Mouse (Mus musculus): ENCODE measurements around the gene Snx4. TPM values are rescaled to one million over a fixed set of nuclear protein-coding genes. Genes with fewer than 3 reads are reported as not detected.

Gene Snx4
- total and polyA plus RNA-seq, 2 experiments from 2014 or later = 68.5 to 73.0 TPM

GRCm38 (mm10) chr16:33317646-33318045 lies 66.4 kb downstream of the Snx4 start:
- no peak for DNase-seq (ENCODE audit: low spot score)
- 67% methylated on average over 3 of the region's 3 CpGs for WGBS
- 0 out of 2 replicates have a peak, but pooled peaks have one; percentile 1 for TF ChIP-seq CTCF (IDR thresholded peaks at IDR 0.05; ENCODE audit: low read depth)
- TF ChIP-seq EP300 (IDR thresholded peaks at IDR 0.05; ENCODE audit: low read depth) = no peak
- H3K36me3 ChIP-seq (replicated peaks; ENCODE audit: control insufficient read depth, insufficient read depth, low read length) = no peaks in the 10 kb centered on the region
- H3K4me3 ChIP-seq (ENCODE audit: low read depth, low read length) = no peak overlapping the region
- H3K27me3 ChIP-seq (ENCODE audit: control insufficient read depth, insufficient read depth, low read length) = no peaks in the 10 kb centered on the region
- ATAC-seq (ENCODE audit: insufficient read depth, low read depth) = no peak
- H3K4me2 ChIP-seq (ENCODE audit: low read depth, low read length) = no peak overlapping the region
- H3K4me1 ChIP-seq (ENCODE audit: control insufficient read depth, insufficient read depth) = no peaks in the 10 kb centered on the region
- no peak overlapping the region for H3K9ac ChIP-seq (replicated peaks; ENCODE audit: low read depth, low read length)
- H3K9me3 ChIP-seq (replicated peaks; ENCODE audit: control insufficient read depth, low read length) = no peaks in the 10 kb centered on the region
- H3K27ac ChIP-seq (ENCODE audit: low read depth) = no peak overlapping the region

GRCm38 (mm10) chr16:33318059-33318458 lies 66.8 kb downstream of the Snx4 start:
- Histone ChIP-seq H3K4me3 (ENCODE audit: low read depth, low read length) (no peak overlapping the region), H3K36me3 (replicated peaks; ENCODE audit: control insufficient read depth, insufficient read depth, low read length) (no peaks in the 10 kb centered on the region), H3K27me3 (ENCODE audit: control insufficient read depth, insufficient read depth, low read length) (no peaks in the 10 kb centered on the region), H3K4me1 (ENCODE audit: control insufficient read depth, insufficient read depth) (no peaks in the 10 kb centered on the region), H3K27ac (ENCODE audit: low read depth) (no peak overlapping the region), H3K9ac (replicated peaks; ENCODE audit: low read depth, low read length) (no peak overlapping the region), H3K4me2 (ENCODE audit: low read depth, low read length) (no peak overlapping the region), H3K9me3 (replicated peaks; ENCODE audit: control insufficient read depth, low read length) (no peaks in the 10 kb centered on the region)
- WGBS = 90% methylated on average over 7 of the region's 7 CpGs
- TF ChIP-seq CTCF (IDR thresholded peaks at IDR 0.05; ENCODE audit: low read depth) = no peak
- no peak for TF ChIP-seq EP300 (IDR thresholded peaks at IDR 0.05; ENCODE audit: low read depth)
- DNase-seq (ENCODE audit: low spot score) (no peak), ATAC-seq (ENCODE audit: insufficient read depth, low read depth) (no peak)

GRCm38 (mm10) chr16:33325704-33326455 lies 74.6 kb downstream of the Snx4 start:
- no peak overlapping the region for H3K27ac ChIP-seq (ENCODE audit: low read depth)
- no peak for TF ChIP-seq EP300 (IDR thresholded peaks at IDR 0.05; ENCODE audit: low read depth)
- TF ChIP-seq CTCF (IDR thresholded peaks at IDR 0.05; ENCODE audit: low read depth) = no peak
- no peak overlapping the region for H3K4me2 ChIP-seq (ENCODE audit: low read depth, low read length)
- H3K9ac ChIP-seq (replicated peaks; ENCODE audit: low read depth, low read length) = no peak overlapping the region
- ATAC-seq (ENCODE audit: insufficient read depth, low read depth) (no peak), DNase-seq (ENCODE audit: low spot score) (no peak)
- no peaks in the 10 kb centered on the region for H3K36me3 ChIP-seq (replicated peaks; ENCODE audit: control insufficient read depth, insufficient read depth, low read length)
- no peak overlapping the region for H3K4me3 ChIP-seq (ENCODE audit: low read depth, low read length)
- no peaks in the 10 kb centered on the region for H3K4me1 ChIP-seq (ENCODE audit: control insufficient read depth, insufficient read depth)
- WGBS = 50% methylated on average over 12 of the region's 12 CpGs
- no peaks in the 10 kb centered on the region for H3K27me3 ChIP-seq (ENCODE audit: control insufficient read depth, insufficient read depth, low read length)
- no peaks in the 10 kb centered on the region for H3K9me3 ChIP-seq (replicated peaks; ENCODE audit: control insufficient read depth, low read length)

- no peaks in the 10 kb centered on the region for H3K9me3 ChIP-seq (replicated peaks; ENCODE audit: control insufficient read depth, low read length)
- no peak for DNase-seq (ENCODE audit: low spot score)
- H3K4me3 ChIP-seq (ENCODE audit: low read depth, low read length) = no peak overlapping the region
- ATAC-seq (ENCODE audit: insufficient read depth, low read depth) = no peak
- H3K27ac ChIP-seq (ENCODE audit: low read depth) = no peak overlapping the region
- WGBS = 62% methylated on average over 9 of the region's 9 CpGs
- H3K4me2 ChIP-seq (ENCODE audit: low read depth, low read length) = no peak overlapping the region
- TF ChIP-seq EP300 (IDR thresholded peaks at IDR 0.05; ENCODE audit: low read depth) (no peak), CTCF (IDR thresholded peaks at IDR 0.05; ENCODE audit: low read depth) (no peak)
- H3K4me1 ChIP-seq (ENCODE audit: control insufficient read depth, insufficient read depth) = no peaks in the 10 kb centered on the region
- no peaks in the 10 kb centered on the region for H3K36me3 ChIP-seq (replicated peaks; ENCODE audit: control insufficient read depth, insufficient read depth, low read length)
- H3K27me3 ChIP-seq (ENCODE audit: control insufficient read depth, insufficient read depth, low read length) = no peaks in the 10 kb centered on the region
- H3K9ac ChIP-seq (replicated peaks; ENCODE audit: low read depth, low read length) = no peak overlapping the region
Observed at GRCm38 (mm10) chr16:33326589-33326988, 75.3 kb downstream of the Snx4 start.

- 83% methylated on average over 9 of the region's 9 CpGs for WGBS
- Histone ChIP-seq H3K27ac (ENCODE audit: low read depth) (no peak overlapping the region), H3K4me1 (ENCODE audit: control insufficient read depth, insufficient read depth) (no peaks in the 10 kb centered on the region), H3K27me3 (ENCODE audit: control insufficient read depth, insufficient read depth, low read length) (no peaks in the 10 kb centered on the region), H3K4me3 (ENCODE audit: low read depth, low read length) (no peak overlapping the region), H3K4me2 (ENCODE audit: low read depth, low read length) (no peak overlapping the region), H3K36me3 (replicated peaks; ENCODE audit: control insufficient read depth, insufficient read depth, low read length) (no peaks in the 10 kb centered on the region), H3K9me3 (replicated peaks; ENCODE audit: control insufficient read depth, low read length) (no peaks in the 10 kb centered on the region), H3K9ac (replicated peaks; ENCODE audit: low read depth, low read length) (no peak overlapping the region)
- DNase-seq (ENCODE audit: low spot score) (no peak), ATAC-seq (ENCODE audit: insufficient read depth, low read depth) (no peak)
- TF ChIP-seq CTCF (IDR thresholded peaks at IDR 0.05; ENCODE audit: low read depth) = no peak
- no peak for TF ChIP-seq EP300 (IDR thresholded peaks at IDR 0.05; ENCODE audit: low read depth)
Observed at GRCm38 (mm10) chr16:33327101-33327500, 75.9 kb downstream of the Snx4 start.

- no peaks in the 10 kb centered on the region for H3K9me3 ChIP-seq (replicated peaks; ENCODE audit: control insufficient read depth, low read length)
- no peak for TF ChIP-seq CTCF (IDR thresholded peaks at IDR 0.05; ENCODE audit: low read depth)
- no peak for TF ChIP-seq EP300 (IDR thresholded peaks at IDR 0.05; ENCODE audit: low read depth)
- H3K4me1 ChIP-seq (ENCODE audit: control insufficient read depth, insufficient read depth) = no peaks in the 10 kb centered on the region
- no peak overlapping the region for H3K9ac ChIP-seq (replicated peaks; ENCODE audit: low read depth, low read length)
- H3K4me3 ChIP-seq (ENCODE audit: low read depth, low read length) = no peak overlapping the region
- no peak for DNase-seq (ENCODE audit: low spot score)
- no peak for ATAC-seq (ENCODE audit: insufficient read depth, low read depth)
- no peaks in the 10 kb centered on the region for H3K27me3 ChIP-seq (ENCODE audit: control insufficient read depth, insufficient read depth, low read length)
- WGBS = 64% methylated on average over 14 of the region's 14 CpGs
- H3K36me3 ChIP-seq (replicated peaks; ENCODE audit: control insufficient read depth, insufficient read depth, low read length) = no peaks in the 10 kb centered on the region
- no peak overlapping the region for H3K4me2 ChIP-seq (ENCODE audit: low read depth, low read length)
- H3K27ac ChIP-seq (ENCODE audit: low read depth) = no peak overlapping the region
Observed at GRCm38 (mm10) chr16:33333015-33333414, 81.8 kb downstream of the Snx4 start.
